Mouse (Mus musculus): ENCODE measurements at regions not wholly inside any gene's neighbourhood (a gene's known extent, or its start where the extent isn't known, plus 50 kb on each side); places are given as distances from the start of the nearest gene placed in this dataset.

DNA sequence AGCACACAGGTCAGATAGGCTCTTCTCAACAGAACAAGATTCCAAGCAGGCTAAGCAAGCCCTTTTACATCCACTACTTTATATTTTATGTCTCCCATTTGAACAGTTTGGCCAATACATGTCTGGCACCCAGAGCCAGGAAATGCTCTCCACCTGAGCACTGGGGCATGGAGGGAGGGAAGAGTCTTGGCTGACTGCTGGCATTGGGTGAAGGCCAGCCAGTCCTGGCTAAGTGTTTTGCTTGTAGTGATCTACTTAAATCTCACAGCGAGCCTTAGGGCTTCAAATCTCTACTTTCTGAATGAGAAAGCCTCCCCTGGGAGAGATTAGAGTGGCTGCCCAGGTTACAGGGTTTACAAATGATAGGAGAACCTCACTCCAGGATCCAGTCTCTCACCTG is 78.5 kb upstream of the Vash1 start:
- Histone ChIP-seq H3K4me1 (ENCODE audit: insufficient read depth, low read length) (no peaks in the 10 kb centered on the region), H3K36me3 (ENCODE audit: insufficient read depth, low read length) (no peaks in the 10 kb centered on the region), H3K4me2 (ENCODE audit: low read depth, low read length, poor library complexity, severe bottlenecking) (no peak overlapping the region), H3K9ac (replicated peaks; ENCODE audit: low read length, poor library complexity, severe bottlenecking) (no peak overlapping the region), H3K4me3 (ENCODE audit: low read depth, low read length) (no peak overlapping the region), H3K27me3 (ENCODE audit: insufficient read depth, low read length) (no peaks in the 10 kb centered on the region), H3K9me3 (ENCODE audit: low read length) (no peaks in the 10 kb centered on the region), H3K27ac (ENCODE audit: low read depth, low read length) (no peak overlapping the region)
- DNase-seq (ENCODE audit: low spot score), result no peak
- no peak for TF ChIP-seq CTCF (IDR thresholded peaks at IDR 0.05)
- 13% methylated on average over 1 of the region's 1 CpGs for WGBS
- ATAC-seq (ENCODE audit: low FRiP score), result no peak

DNA sequence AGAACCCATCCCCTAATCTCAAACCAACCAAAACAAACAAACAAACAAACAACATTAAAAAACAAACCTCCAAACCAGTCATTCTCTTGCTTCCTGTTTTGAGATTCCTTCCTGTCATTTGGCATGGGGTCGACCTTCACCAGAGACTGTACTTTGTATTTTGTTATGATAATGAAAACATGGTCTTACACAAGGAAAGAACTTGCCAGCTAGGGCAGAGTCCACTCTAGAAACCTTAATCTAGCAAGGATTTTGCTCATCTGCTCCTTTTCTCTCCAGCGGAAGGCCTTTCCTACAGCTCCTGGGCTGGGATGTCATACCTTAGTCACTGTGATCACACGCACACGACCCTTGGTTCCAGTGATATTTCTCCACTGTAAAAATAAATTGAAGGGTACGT is 75.0 kb upstream of the Vash1 start:
- Histone ChIP-seq H3K4me1 (ENCODE audit: insufficient read depth, low read length) (no peaks in the 10 kb centered on the region), H3K9me3 (ENCODE audit: low read length) (no peaks in the 10 kb centered on the region), H3K36me3 (ENCODE audit: insufficient read depth, low read length) (no peaks in the 10 kb centered on the region), H3K27ac (ENCODE audit: low read depth, low read length) (no peak overlapping the region), H3K4me3 (ENCODE audit: low read depth, low read length) (no peak overlapping the region), H3K27me3 (ENCODE audit: insufficient read depth, low read length) (no peaks in the 10 kb centered on the region), H3K9ac (replicated peaks; ENCODE audit: low read length, poor library complexity, severe bottlenecking) (no peak overlapping the region), H3K4me2 (ENCODE audit: low read depth, low read length, poor library complexity, severe bottlenecking) (no peak overlapping the region)
- TF ChIP-seq CTCF (IDR thresholded peaks at IDR 0.05), result no peak
- DNase-seq (ENCODE audit: low spot score) (no peak), ATAC-seq (ENCODE audit: low FRiP score) (no peak)
- WGBS, result 92% methylated on average over 5 of the region's 5 CpGs

DNA sequence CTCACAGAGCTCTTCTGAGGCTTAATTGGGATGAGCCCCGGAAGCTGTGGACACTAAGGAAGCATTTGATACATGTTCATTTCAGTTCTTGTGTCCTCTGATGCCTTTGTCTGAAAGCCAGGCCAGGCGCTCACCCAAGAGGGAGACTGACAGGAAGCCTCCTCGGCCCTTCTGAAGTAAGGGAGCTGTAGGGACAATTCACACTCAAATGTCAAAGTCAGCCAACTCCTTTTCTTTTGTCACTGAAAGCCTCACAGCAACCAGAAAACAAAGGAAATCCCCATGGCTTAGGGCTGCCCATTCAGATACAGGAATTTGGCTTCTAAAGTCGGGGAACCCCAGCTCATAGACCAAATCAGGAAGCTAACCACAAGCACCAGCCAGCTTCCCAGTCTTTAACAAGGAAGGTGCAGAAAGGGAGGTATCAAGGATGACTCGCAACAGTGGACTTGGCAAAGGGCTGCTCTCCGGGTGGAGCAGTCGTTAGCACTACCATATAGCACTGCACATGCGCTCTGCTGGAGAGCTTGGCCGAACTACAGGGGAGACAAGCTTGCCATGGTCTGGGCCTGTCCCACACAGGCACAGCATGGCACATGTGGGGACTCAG is 66.0 kb upstream of the Vash1 start:
- no peak overlapping the region for H3K4me2 ChIP-seq (ENCODE audit: low read depth, low read length, poor library complexity, severe bottlenecking)
- ATAC-seq (ENCODE audit: low FRiP score), result no peak
- TF ChIP-seq CTCF (IDR thresholded peaks at IDR 0.05), result no peak
- no peaks in the 10 kb centered on the region for H3K27me3 ChIP-seq (ENCODE audit: insufficient read depth, low read length)
- no peaks in the 10 kb centered on the region for H3K4me1 ChIP-seq (ENCODE audit: insufficient read depth, low read length)
- DNase-seq (ENCODE audit: low spot score), result peak; percentile 35
- no peaks in the 10 kb centered on the region for H3K9me3 ChIP-seq (ENCODE audit: low read length)
- no peak overlapping the region for H3K27ac ChIP-seq (ENCODE audit: low read depth, low read length)
- H3K36me3 ChIP-seq (ENCODE audit: insufficient read depth, low read length), result no peaks in the 10 kb centered on the region
- H3K9ac ChIP-seq (replicated peaks; ENCODE audit: low read length, poor library complexity, severe bottlenecking), result no peak overlapping the region
- no peak overlapping the region for H3K4me3 ChIP-seq (ENCODE audit: low read depth, low read length)
- 48% methylated on average over 9 of the region's 9 CpGs for WGBS

DNA sequence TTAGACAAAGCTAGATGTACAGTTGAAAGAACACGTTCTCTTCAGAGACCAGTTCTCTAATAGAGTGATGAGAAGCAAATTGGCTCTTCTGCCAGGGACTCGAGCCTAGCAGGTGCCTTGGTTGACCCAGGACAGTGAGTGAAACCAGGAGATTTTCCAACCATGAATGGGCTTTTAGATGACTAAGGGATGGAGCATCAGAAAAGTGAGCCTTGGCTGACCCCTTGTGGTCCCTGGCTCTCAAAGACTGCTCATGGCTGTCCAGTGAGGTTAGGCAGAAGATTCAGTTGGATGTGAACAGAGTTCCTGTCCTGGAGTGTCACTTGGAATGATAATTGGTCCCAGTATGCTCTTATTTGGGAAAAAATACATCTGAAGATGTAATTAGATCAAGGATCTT is 64.3 kb upstream of the Vash1 start:
- WGBS, result 47% methylated on average over 2 of the region's 2 CpGs
- H3K27me3 ChIP-seq (ENCODE audit: insufficient read depth, low read length), result no peaks in the 10 kb centered on the region
- no peak overlapping the region for H3K4me2 ChIP-seq (ENCODE audit: low read depth, low read length, poor library complexity, severe bottlenecking)
- DNase-seq (ENCODE audit: low spot score), result peak; percentile 84
- no peaks in the 10 kb centered on the region for H3K36me3 ChIP-seq (ENCODE audit: insufficient read depth, low read length)
- ATAC-seq (ENCODE audit: low FRiP score), result no peak
- no peak overlapping the region for H3K27ac ChIP-seq (ENCODE audit: low read depth, low read length)
- no peaks in the 10 kb centered on the region for H3K4me1 ChIP-seq (ENCODE audit: insufficient read depth, low read length)
- no peak overlapping the region for H3K9ac ChIP-seq (replicated peaks; ENCODE audit: low read length, poor library complexity, severe bottlenecking)
- no peaks in the 10 kb centered on the region for H3K9me3 ChIP-seq (ENCODE audit: low read length)
- H3K4me3 ChIP-seq (ENCODE audit: low read depth, low read length), result no peak overlapping the region
- peak; percentile 87 for TF ChIP-seq CTCF (IDR thresholded peaks at IDR 0.05)

DNA sequence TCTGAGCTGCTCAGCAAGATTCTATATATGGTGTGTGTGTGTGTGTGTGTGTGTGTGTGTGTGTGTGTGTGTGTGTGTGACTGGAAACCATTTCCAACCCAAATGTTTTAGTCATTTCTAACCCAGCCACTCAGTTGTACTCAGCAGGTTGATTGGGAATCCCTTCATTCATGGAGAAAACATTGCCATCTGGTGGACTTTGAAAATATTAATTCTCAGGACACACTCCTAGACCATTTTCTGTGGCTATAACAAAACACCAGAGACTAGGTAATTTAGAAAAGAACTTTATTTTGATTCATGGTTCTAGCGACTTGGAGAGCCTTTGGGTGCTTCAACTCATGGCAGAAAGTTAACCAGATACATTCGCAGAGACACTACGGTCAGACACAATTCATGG is 62.2 kb upstream of the Vash1 start:
- DNase-seq (ENCODE audit: low spot score), result peak; percentile 41
- 85% methylated on average over 3 of the region's 3 CpGs for WGBS
- TF ChIP-seq CTCF (IDR thresholded peaks at IDR 0.05), result peak; percentile 51
- ATAC-seq (ENCODE audit: low FRiP score), result no peak
- H3K4me1 ChIP-seq (ENCODE audit: insufficient read depth, low read length), result no peaks in the 10 kb centered on the region
- no peaks in the 10 kb centered on the region for H3K27me3 ChIP-seq (ENCODE audit: insufficient read depth, low read length)
- no peak overlapping the region for H3K4me2 ChIP-seq (ENCODE audit: low read depth, low read length, poor library complexity, severe bottlenecking)
- H3K9me3 ChIP-seq (ENCODE audit: low read length), result no peaks in the 10 kb centered on the region
- no peak overlapping the region for H3K4me3 ChIP-seq (ENCODE audit: low read depth, low read length)
- no peak overlapping the region for H3K9ac ChIP-seq (replicated peaks; ENCODE audit: low read length, poor library complexity, severe bottlenecking)
- no peaks in the 10 kb centered on the region for H3K36me3 ChIP-seq (ENCODE audit: insufficient read depth, low read length)
- no peak overlapping the region for H3K27ac ChIP-seq (ENCODE audit: low read depth, low read length)

DNA sequence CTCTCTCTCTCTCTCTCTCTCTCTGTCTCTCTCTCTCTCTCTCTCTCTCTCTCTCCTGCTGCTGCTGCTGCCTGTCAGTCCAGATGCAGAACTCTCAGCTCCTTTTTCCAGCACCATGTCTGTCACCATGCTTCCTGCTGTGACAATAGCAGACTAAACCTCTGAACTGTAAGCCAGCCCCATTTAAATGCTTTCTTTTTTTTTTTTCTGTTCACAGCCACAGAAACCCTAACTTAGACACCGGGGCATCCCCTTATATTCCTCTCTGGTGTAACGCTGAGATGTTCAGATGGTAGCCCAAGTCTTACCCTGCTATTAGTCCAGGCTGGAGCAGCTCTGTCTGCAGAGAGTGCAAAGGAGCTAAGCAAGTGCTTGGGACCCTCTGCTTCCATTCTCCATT is 54.3 kb upstream of the Vash1 start:
- H3K9ac ChIP-seq (replicated peaks; ENCODE audit: low read length, poor library complexity, severe bottlenecking), result no peak overlapping the region
- no peak overlapping the region for H3K27ac ChIP-seq (ENCODE audit: low read depth, low read length)
- ATAC-seq (ENCODE audit: low FRiP score), result no peak
- no peak overlapping the region for H3K4me3 ChIP-seq (ENCODE audit: low read depth, low read length)
- no peaks in the 10 kb centered on the region for H3K9me3 ChIP-seq (ENCODE audit: low read length)
- no peak overlapping the region for H3K4me2 ChIP-seq (ENCODE audit: low read depth, low read length, poor library complexity, severe bottlenecking)
- no peaks in the 10 kb centered on the region for H3K36me3 ChIP-seq (ENCODE audit: insufficient read depth, low read length)
- H3K27me3 ChIP-seq (ENCODE audit: insufficient read depth, low read length), result no peaks in the 10 kb centered on the region
- no peaks in the 10 kb centered on the region for H3K4me1 ChIP-seq (ENCODE audit: insufficient read depth, low read length)
- WGBS, result 75% methylated on average over 2 of the region's 2 CpGs
- no peak for DNase-seq (ENCODE audit: low spot score)
- TF ChIP-seq CTCF (IDR thresholded peaks at IDR 0.05), result no peak
